Mouse (Mus musculus): Measurements from ENCODE around the gene Rnf4.

GRCm38 (mm10) chr5:34369341-34370021 is 33.4 kb downstream of the Rnf4 start, which contains the start of gene Fam193a:
- TF ChIP-seq CTCF (conservative IDR thresholded peaks at IDR 0.05 in 1 of 2, IDR thresholded peaks at IDR 0.05 in 1 of 2; ENCODE audit: low read depth in 2 of 2, low read length in 2 of 2) (no peak), POLR2A (IDR thresholded peaks at IDR 0.05; ENCODE audit: low read depth, low read length) (peak; percentile 79), ZC3H11A (IDR thresholded peaks at IDR 0.05; ENCODE audit: low read depth, low read length) (no peak), ELF1 (IDR thresholded peaks at IDR 0.05; ENCODE audit: low read depth, low read length) (peak; percentile 72), POLR2AphosphoS2 (IDR thresholded peaks at IDR 0.05; ENCODE audit: low read depth, low read length) (no peak; the same call in 1 of the 2 replicates), BHLHE40 (IDR thresholded peaks at IDR 0.05; ENCODE audit: low read depth, low read length) (0 out of 2 replicates have a peak, but pooled peaks have one; percentile 41), ZNF384 (IDR thresholded peaks at IDR 0.05; ENCODE audit: low read depth, low read length) (no peak), USF2 (conservative IDR thresholded peaks at IDR 0.05; ENCODE audit: low read depth, low read length) (no peak)
